Mouse (Mus musculus) heart, embryonic 15.5 days (tissue): ENCODE data around the gene Hdac1. TPM values are rescaled to one million over a fixed set of nuclear protein-coding genes. Genes with fewer than 3 reads are reported as not detected.
A peak's percentile ranks its signal among the peaks of the same experiment; 100 is the strongest.
"Not testable (repeated sequence)": the region's sequence is repeated elsewhere in the genome, so short reads cannot be mapped to it uniquely, and the experiment has no call there.

Experiments
- ATAC-seq: fragments of 200-750 bp; cut with Nextera tagmentation; replicated peaks from 2 replicates; pipeline ENCODE4 v1.8.0; 2017; ENCODE audit warnings: low read depth, moderate TSS enrichment; ENCODE audit not compliant: insufficient number of reproducible peaks, insufficient read depth, low FRiP score
- H3K27ac ChIP-seq: fragments of 300-500 bp; sonication (generic); 2 replicates; pipeline ENCODE4 v1.5.1; 2015; ENCODE audit warnings: mild to moderate bottlenecking, inconsistent platforms
- H3K27me3 ChIP-seq: fragments of 300-500 bp; sonication (generic); 2 replicates; pipeline ENCODE4 v1.6.1; 2015; ENCODE audit warnings: inconsistent platforms
- H3K36me3 ChIP-seq: fragments of 300-500 bp; sonication (generic); 2 replicates; pipeline ENCODE4 v1.6.1; 2015; ENCODE audit warnings: mild to moderate bottlenecking, inconsistent platforms
- H3K4me1 ChIP-seq: fragments of 300-500 bp; sonication (generic); replicated peaks from 2 replicates; pipeline ENCODE4 v1.6.1; 2015; ENCODE audit warnings: inconsistent platforms
- H3K4me2 ChIP-seq: fragments of 300-500 bp; sonication (generic); 2 replicates; pipeline ENCODE4 v1.6.1; 2015; ENCODE audit warnings: inconsistent platforms, mild to moderate bottlenecking, moderate library complexity
- H3K4me3 ChIP-seq: fragments of 300-500 bp; sonication (generic); 2 replicates; pipeline ENCODE4 v1.5.1; 2015; ENCODE audit warnings: mild to moderate bottlenecking, inconsistent platforms
- H3K9ac ChIP-seq: fragments of 300-500 bp; sonication (generic); 2 replicates; pipeline ENCODE4 v1.6.1; 2015; ENCODE audit warnings: mild to moderate bottlenecking, inconsistent platforms
- H3K9me3 ChIP-seq: fragments of 300-500 bp; sonication (generic); replicated peaks from 2 replicates; pipeline ENCODE4 v1.6.1; 2016; ENCODE audit warnings: inconsistent platforms
- WGBS: fragments of 180-500 bp; shearing (Covaris S2); methylation state at CpG from one replicate; pipeline ENCODE4 v1.1.7; 2015; ENCODE audit warnings: mixed read lengths; 5-methylcytosine and 5-hydroxymethylcytosine counted together
- polyA plus RNA-seq: library from polyadenylated mRNA; unstranded; fragments of >200 nt; fragmentation: Nextera tagmentation; extraction: Ambion mirVana; gene quantifications from 2 replicates; pipeline ENCODE4 v1.2.1, GENCODE M21; 2015

The Hdac1 gene
- polyA plus RNA-seq, 1 experiment from 2014 or later = 99.9 TPM

- peak overlapping the region; percentile 59 for H3K9ac ChIP-seq
Observed at GRCm38 (mm10) chr4:129557256-129557808, 14.8 kb upstream of the Hdac1 start.

GRCm38 (mm10) chr4:129556532-129557223 is 14.2 kb upstream of the Hdac1 start:
- WGBS = 9% methylated on average over 32 of the region's 33 CpGs

More at GRCm38 (mm10) chr4:129557256-129557808, 14.8 kb upstream of the Hdac1 start:
- Histone ChIP-seq H3K9me3 (no peaks in the 10 kb centered on the region), H3K4me3 (peak overlapping the region; percentile 58), H3K27ac (peak overlapping the region; percentile 68; the same call in 1 of the 2 replicates), H3K27me3 (no peaks in the 10 kb centered on the region), H3K4me2 (peak overlapping the region; percentile 81), H3K36me3 (no peaks in the 10 kb centered on the region), H3K4me1 (peaks cover 17% of the 10 kb centered on the region)
- ATAC-seq = no peak
- WGBS = 50% methylated on average over 9 of the region's 9 CpGs

GRCm38 (mm10) chr4:129555862-129556531 is 13.5 kb upstream of the Hdac1 start:
- Histone ChIP-seq H3K9ac (peak overlapping the region; percentile 35), H3K36me3 (no peaks in the 10 kb centered on the region), H3K27ac (peak overlapping the region; percentile 68; the same call in 1 of the 2 replicates), H3K27me3 (no peaks in the 10 kb centered on the region), H3K4me2 (peak overlapping the region; percentile 81), H3K9me3 (no peaks in the 10 kb centered on the region), H3K4me1 (peaks cover 17% of the 10 kb centered on the region), H3K4me3 (peak overlapping the region; percentile 58)
- ATAC-seq = peak; percentile 17; the same call in 1 of the 2 replicates
- 1% methylated on average over 24 of the region's 24 CpGs for WGBS

More at GRCm38 (mm10) chr4:129556532-129557223, 14.2 kb upstream of the Hdac1 start:
- Histone ChIP-seq H3K4me2 (peak overlapping the region; percentile 81), H3K36me3 (no peaks in the 10 kb centered on the region), H3K27me3 (no peaks in the 10 kb centered on the region), H3K9ac (peak overlapping the region; percentile 59), H3K27ac (peak overlapping the region; percentile 68), H3K4me1 (peaks cover 17% of the 10 kb centered on the region), H3K4me3 (peak overlapping the region; percentile 58), H3K9me3 (no peaks in the 10 kb centered on the region)
- peak; percentile 84 for ATAC-seq

- peak; percentile 9; the same call in 1 of the 2 replicates for ATAC-seq
- no peaks in the 10 kb centered on the region for H3K27me3 ChIP-seq
- peak overlapping the region; percentile 58 for H3K4me3 ChIP-seq
- H3K36me3 ChIP-seq = no peaks in the 10 kb centered on the region
- 5% methylated on average over 16 of the region's 16 CpGs for WGBS
- H3K4me2 ChIP-seq = peak overlapping the region; percentile 81
- peaks cover 17% of the 10 kb centered on the region for H3K4me1 ChIP-seq
- no peaks in the 10 kb centered on the region for H3K9me3 ChIP-seq
- no peak overlapping the region for H3K27ac ChIP-seq
- H3K9ac ChIP-seq = peak overlapping the region; percentile 35; the same call in 1 of the 2 replicates
Observed at GRCm38 (mm10) chr4:129555421-129555861, 12.9 kb upstream of the Hdac1 start.

- WGBS = 87% methylated on average over 6 of the region's 6 CpGs
- H3K27me3 ChIP-seq, ATAC-seq, H3K36me3 ChIP-seq, H3K4me3 ChIP-seq, H3K27ac ChIP-seq, H3K9ac ChIP-seq, H3K9me3 ChIP-seq, H3K4me2 ChIP-seq: not testable (repeated sequence)
- H3K4me1 ChIP-seq = peaks cover 17% of the 10 kb centered on the region
Observed at GRCm38 (mm10) chr4:129554512-129554911, 12.0 kb upstream of the Hdac1 start.

GRCm38 (mm10) chr4:129550295-129550694 is 7.8 kb upstream of the Hdac1 start:
- no peak overlapping the region for H3K27ac ChIP-seq
- no peak for ATAC-seq
- no peaks in the 10 kb centered on the region for H3K27me3 ChIP-seq
- H3K9me3 ChIP-seq = no peaks in the 10 kb centered on the region
- WGBS = 83% methylated on average over 1 of the region's 1 CpGs
- no peaks in the 10 kb centered on the region; the same call in 1 of the 2 replicates for H3K4me1 ChIP-seq
- H3K36me3 ChIP-seq = no peaks in the 10 kb centered on the region
- H3K4me2 ChIP-seq = no peak overlapping the region
- no peak overlapping the region for H3K4me3 ChIP-seq
- H3K9ac ChIP-seq = no peak overlapping the region

- Histone ChIP-seq H3K27me3 (no peaks in the 10 kb centered on the region), H3K4me3 (no peak overlapping the region), H3K27ac (no peak overlapping the region), H3K9me3 (no peaks in the 10 kb centered on the region), H3K36me3 (no peaks in the 10 kb centered on the region), H3K4me2 (no peak overlapping the region), H3K9ac (no peak overlapping the region), H3K4me1 (no peaks in the 10 kb centered on the region)
- ATAC-seq = no peak
- WGBS = 94% methylated on average over 2 of the region's 2 CpGs
Observed at GRCm38 (mm10) chr4:129549306-129549705, 6.8 kb upstream of the Hdac1 start.

GRCm38 (mm10) chr4:129547631-129548030 is 5.1 kb upstream of the Hdac1 start:
- WGBS = 68% methylated on average over 4 of the region's 4 CpGs

GRCm38 (mm10) chr4:129544106-129544505 is 1.6 kb upstream of the Hdac1 start:
- peaks cover 7% of the 10 kb centered on the region; the same call in 1 of the 2 replicates for H3K36me3 ChIP-seq

More at GRCm38 (mm10) chr4:129547631-129548030, 5.1 kb upstream of the Hdac1 start:
- H3K4me3 ChIP-seq, H3K9me3 ChIP-seq, H3K4me1 ChIP-seq, ATAC-seq, H3K27ac ChIP-seq, H3K9ac ChIP-seq, H3K36me3 ChIP-seq, H3K27me3 ChIP-seq, H3K4me2 ChIP-seq: not testable (repeated sequence)

GRCm38 (mm10) chr4:129541868-129542591 is 483 bp downstream of the Hdac1 start:
- Histone ChIP-seq H3K9me3 (no peaks in the 10 kb centered on the region), H3K27ac (peak overlapping the region; percentile 85), H3K9ac (peak overlapping the region; percentile 89), H3K4me3 (peak overlapping the region; percentile 93), H3K4me1 (peaks cover 17% of the 10 kb centered on the region), H3K4me2 (peak overlapping the region; percentile 85), H3K27me3 (no peaks in the 10 kb centered on the region), H3K36me3 (peaks cover 7% of the 10 kb centered on the region; the same call in 1 of the 2 replicates)
- WGBS = 0% methylated on average over 30 of the region's 30 CpGs
- ATAC-seq = no peak

More at GRCm38 (mm10) chr4:129544106-129544505, 1.6 kb upstream of the Hdac1 start:
- 93% methylated on average over 4 of the region's 4 CpGs for WGBS
- Histone ChIP-seq H3K4me3 (no peak overlapping the region), H3K27ac (no peak overlapping the region), H3K4me1 (peaks cover 17% of the 10 kb centered on the region), H3K27me3 (no peaks in the 10 kb centered on the region), H3K9ac (no peak overlapping the region), H3K9me3 (no peaks in the 10 kb centered on the region), H3K4me2 (no peak overlapping the region)
- no peak for ATAC-seq
